Mouse (Mus musculus): ENCODE measurements around the gene Gm12248.
"Not testable (repeated sequence)": the region's sequence is repeated elsewhere in the genome, so short reads cannot be mapped to it uniquely, and the experiment has no call there.

The Gm12248 gene

GRCm38 (mm10) chr11:58102581-58103343 is 9.8 kb upstream of the Gm12248 start:
- DNase-seq (ENCODE audit: low spot score in 2 of 2): no peak

- no peak for DNase-seq (ENCODE audit: low spot score in 2 of 2)
These were observed 9.2 kb upstream of the Gm12248 start for GRCm38 (mm10) chr11:58102146-58102545.

DNA sequence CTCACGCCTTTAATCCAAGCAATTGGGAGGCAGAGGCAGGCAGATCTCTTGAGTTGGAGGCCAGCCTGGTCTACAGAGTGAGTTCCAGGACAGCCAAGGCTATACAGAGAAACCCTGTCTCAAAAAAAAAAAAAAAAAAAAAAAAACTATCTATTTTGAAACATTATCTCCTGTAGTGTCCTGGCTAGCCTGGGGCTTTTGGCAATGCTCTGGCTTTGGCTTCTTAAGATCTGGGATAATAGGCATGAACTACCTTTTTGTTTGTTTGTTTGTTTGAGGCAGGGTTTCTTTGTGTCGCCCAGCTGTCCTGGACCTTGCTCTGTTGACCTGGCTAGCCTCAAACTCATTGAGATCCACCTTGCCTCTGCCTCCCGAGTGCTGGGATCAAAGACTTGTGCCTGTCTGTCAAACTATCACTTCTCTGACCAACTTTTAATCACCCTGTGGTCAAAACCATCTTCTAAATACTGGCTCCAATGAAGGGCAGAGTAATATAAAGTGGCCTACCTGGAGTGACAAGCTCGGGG is 8.3 kb upstream of the Gm12248 start:
- DNase-seq (ENCODE audit: low spot score in 2 of 2): no peak

GRCm38 (mm10) chr11:58100006-58100405 is 7.1 kb upstream of the Gm12248 start:
- DNase-seq (ENCODE audit: low spot score in 2 of 2): no peak

DNA sequence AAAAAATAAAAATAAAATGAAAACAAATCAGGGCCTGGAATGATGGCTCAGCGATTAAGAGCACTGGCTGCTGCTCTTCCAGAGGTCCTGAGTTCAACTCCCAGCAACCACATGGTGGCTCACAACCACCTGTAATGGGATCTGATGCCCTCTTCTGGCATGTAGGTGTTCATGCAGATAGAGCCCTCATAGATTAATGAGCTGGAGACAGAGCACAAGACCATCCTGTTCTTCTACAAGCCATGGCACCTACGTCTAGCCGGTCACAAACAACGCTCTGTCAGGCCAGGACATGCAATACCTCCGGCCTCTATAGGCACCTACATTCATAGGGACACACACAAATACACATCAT is 5.4 kb upstream of the Gm12248 start:
- not testable (repeated sequence) for DNase-seq (ENCODE audit: low spot score in 2 of 2)

DNA sequence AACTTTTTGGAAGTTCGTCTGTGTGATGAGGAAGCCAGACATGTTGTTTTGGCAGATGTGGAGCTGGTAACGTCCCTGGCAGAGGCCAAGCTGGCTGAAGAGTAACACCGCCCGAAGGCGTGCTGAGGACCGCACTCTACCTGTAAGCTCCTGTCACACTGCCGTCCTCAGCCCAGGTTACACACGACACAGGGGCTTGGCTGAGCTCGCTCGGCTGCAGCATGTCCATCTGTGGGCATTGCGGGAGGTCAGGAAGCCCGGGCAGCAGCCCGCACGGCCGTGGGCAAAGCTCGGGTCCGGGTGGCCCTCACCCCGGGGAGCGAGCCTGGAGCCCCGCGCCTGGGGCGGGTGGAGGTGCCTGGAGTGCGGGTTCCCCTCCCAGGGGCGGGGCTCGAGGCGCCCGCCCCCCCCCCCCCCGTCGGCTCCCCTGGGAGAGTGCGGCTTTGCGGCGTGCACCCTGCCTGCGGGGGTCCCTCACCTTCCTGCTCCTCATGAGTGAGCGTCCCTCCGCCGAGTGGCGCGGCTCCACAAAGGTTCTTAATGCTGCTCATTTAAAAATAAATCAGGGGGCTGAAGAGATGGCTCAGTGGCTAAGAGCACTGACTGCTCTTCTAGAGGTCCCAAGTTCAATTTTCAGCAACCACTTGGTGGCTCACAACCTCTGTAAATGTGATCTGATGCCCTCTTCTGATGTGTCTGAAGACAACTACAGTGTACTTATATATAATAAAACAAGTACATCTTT is 4.9 kb upstream of the Gm12248 start:
- DNase-seq (ENCODE audit: low spot score in 2 of 2): no peak

DNA sequence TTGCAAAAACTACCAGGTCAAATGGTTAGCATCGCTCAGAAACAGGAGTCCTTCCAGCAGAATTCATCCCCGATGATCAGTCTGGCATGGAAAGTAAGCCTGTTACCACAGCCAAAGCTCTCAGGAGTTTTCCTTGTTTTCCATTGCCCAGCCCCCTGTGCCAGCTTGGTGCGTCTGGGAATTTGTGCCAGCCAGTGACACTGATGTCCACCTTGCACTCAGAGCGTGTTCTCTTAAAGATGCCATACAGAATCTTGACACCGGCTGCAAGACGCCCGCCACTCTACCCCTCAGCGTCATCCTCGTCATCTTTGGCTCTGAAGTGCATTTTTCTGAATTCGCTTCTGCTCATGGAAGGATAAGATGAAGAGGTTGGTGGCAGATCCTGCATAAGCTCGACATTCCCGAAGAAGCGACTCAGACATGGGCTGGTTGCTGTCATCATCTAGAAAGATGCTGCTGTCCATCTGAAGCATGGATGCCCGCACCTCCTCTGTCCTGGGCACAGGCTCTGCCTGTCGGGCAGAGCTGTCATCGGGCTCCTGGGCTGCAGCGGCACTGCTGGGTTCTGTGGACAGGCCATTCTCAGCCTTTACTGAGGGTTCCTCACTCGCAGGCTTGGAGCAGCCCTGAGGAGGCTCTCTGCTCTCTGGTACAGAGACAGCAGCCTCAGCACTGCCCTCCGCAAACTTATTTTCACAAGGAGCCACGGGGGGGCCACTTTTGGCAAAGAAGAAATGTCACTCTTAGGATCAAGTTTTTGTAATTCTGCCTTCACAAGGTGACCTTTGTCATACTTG is 4.1 kb upstream of the Gm12248 start:
- no peak for DNase-seq (ENCODE audit: low spot score in 2 of 2)

DNA sequence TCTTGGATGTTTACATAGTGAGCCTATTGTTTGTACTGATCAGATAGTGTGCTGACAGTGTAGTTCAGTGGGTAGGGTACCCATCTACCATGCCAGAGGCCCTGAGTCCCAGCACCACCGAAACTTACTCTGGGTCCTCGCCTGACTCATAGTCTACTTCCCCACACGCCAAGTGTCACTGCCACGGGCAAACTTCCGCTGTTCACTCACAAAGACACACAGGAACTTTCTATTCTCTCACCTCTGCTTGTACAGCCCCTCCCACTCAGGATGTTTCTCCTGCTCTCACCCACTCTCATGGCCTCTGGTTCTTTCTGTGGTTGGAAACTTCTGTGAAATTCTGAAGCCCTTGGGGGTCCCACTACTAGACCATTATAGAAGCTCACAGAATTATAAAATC is 3.2 kb upstream of the Gm12248 start:
- no peak for DNase-seq (ENCODE audit: low spot score in 2 of 2)

DNA sequence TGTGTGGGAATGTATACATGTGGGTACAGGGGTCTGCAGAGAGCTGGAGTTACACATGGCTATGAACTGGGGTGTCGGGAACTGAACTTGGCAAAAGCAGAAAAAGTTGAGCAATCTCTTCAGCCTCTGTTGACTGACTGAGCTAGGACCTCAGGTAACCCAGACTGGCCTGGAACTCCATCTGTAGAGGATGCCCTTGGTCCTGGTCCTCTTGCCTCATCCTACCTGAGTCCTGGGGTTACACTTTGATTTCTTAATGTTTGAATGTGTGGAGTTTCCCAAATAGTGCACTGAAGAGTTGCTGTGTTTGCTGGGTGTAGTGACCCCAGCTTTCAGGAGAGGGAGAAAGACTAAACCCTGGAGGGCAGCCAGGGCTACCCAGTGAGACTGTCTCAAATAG is 2.6 kb upstream of the Gm12248 start:
- no peak for DNase-seq (ENCODE audit: low spot score in 2 of 2)

GRCm38 (mm10) chr11:58094766-58095165 is 1.8 kb upstream of the Gm12248 start:
- DNase-seq (ENCODE audit: low spot score in 2 of 2): no peak

DNA sequence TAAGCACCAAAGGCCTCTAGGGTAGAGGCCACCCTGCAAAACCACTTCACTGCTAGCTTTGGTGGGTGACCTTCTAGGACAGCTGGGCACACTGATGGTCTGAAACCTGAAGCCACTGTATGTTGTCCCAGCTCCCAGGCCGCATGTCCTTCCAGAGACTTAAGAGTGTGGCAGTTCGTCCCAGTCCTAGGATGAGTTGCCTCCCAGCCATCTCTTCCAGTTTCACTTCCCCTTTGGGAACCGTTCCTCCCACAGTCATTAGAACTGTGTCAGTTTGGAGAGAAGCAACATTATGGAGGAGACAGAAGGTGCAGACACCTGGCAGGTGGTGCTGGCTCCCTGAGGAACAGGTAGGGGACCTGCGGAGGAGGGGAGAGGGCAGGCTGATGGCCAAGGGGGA is 393 bp downstream of the Gm12248 start:
- DNase-seq (ENCODE audit: low spot score in 2 of 2): no peak

GRCm38 (mm10) chr11:58081716-58082115 is 11.2 kb downstream of the Gm12248 start:
- no peak for DNase-seq (ENCODE audit: low spot score in 2 of 2)

DNA sequence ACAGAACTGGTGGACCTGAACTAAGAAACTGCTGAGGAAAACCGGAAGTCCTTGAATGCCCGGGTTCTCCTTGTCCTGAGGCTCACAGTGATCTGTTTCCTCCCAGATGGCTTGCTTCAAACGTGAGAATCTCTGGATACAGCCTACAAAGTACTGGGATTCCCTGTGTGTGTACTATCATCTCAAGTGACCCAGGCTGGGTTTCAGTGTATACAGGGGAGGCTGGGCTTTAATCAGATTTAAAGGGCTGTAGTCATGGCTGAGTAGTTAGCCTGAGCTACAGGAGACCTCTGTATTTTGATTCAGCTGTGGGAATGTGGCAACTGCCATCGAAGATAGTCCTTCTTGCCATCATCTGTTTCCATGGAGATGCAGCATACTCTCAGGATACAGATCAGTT is 15.7 kb downstream of the Gm12248 start:
- no peak for DNase-seq (ENCODE audit: low spot score in 2 of 2)

DNA sequence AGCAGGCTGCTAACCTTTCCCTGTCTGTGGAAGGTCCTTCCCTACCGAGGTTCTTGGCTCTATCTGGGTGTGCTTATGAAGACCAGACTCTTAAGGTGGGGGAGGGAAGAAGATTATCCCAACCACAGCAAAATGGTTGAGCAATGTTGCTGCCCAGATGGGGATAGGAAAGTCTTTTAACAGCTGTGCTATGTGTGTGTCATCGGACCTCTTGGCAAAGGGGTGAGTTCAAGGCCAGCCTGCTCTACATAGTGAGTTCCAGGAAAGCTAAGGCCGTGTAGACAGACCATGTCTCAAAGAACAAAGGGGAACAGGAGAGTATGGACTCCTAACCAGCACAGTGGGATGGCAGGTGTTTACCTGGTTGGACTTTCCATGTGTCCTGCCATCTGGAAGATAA is 20.0 kb downstream of the Gm12248 start:
- no peak for DNase-seq (ENCODE audit: low spot score in 2 of 2)

DNA sequence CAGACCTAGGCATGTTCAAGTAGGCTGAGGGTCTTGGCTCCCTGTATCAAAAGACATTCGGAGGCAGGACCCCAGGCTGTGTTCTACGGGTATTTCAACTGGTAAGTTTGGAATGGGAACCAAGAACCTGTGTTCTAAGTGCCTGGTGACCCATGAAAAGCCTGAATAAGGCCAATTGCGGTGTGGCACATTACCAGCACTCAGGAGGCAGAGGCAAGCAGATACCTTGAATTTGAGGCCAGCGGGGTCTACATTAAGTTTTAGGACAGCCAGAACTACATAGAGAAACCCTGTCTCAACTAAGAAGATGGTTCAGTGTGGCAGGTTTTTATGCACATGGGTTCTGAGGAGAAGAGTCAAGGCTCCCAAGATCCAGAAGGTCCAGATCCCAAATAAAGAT is 27.9 kb downstream of the Gm12248 start:
- DNase-seq (ENCODE audit: low spot score in 2 of 2): no peak

DNA sequence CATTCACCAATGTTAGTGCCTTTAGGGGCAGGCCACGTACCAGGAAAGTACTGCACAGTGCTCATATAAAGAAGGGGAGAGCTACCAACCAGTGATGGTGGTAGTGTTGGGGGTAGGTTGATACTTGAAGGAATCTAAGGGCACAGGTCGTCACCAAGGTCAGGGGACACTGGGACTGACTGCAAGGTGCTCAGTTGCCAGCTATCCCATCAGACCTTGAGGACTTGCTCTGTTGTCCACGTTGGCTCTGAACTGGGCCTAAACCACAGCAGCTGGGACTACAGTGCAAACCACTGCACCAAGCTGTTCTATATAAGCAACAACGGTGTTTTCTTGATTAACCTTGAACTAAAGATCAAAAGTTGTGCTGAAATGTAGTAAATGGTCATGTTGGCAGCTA is 30.3 kb downstream of the Gm12248 start:
- DNase-seq (ENCODE audit: low spot score in 2 of 2): no peak

DNA sequence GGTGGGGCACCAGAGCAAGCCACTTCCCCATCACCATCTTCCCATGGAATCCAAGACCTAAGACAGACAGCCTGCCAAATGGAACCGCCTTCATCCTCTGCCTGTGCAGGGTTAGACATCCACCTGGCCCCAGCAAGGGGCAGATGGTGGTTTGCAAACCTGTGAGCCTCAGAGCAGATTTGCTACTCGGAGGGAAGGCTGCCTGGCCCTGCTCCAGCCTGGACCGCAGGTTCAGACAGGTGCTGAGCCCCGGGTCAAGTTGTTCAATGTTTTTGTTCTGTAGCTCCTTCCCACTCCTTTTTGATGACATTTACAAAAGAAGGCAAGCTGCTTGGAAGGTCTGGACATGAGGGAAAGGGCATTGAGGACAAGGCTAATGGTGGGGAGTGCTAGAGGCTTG is 31.7 kb downstream of the Gm12248 start:
- DNase-seq (ENCODE audit: low spot score in 2 of 2): not testable (repeated sequence)

DNA sequence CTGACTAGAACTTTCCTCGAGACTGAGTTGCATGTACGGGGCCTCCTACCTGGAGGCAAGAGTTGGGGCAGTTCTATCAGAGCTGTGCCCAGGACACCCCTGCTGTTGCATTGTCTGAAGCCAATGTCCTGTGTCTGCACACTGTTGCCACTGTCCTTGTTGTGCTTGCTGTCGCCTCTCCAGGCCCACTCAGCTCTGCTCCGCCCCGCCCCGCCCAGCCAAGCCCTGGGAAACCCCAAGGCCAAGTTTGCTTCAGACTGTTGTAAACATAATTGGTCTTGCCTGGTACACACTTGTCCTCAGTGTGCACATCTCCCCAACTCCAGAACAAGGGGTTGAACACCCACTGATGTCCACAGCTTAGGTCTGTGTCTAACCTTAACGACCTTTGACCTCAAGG is 33.2 kb downstream of the Gm12248 start:
- DNase-seq (ENCODE audit: low spot score in 2 of 2): not testable (repeated sequence)

- peak; percentile 54 to 64 for DNase-seq (ENCODE audit: low spot score in 2 of 2)
These were observed 35.5 kb downstream of the Gm12248 start for GRCm38 (mm10) chr11:58057455-58057854.

GRCm38 (mm10) chr11:58046438-58046837 is 46.5 kb downstream of the Gm12248 start:
- DNase-seq (ENCODE audit: low spot score in 2 of 2): peak in 1 of 2 experiments; percentile 15

DNA sequence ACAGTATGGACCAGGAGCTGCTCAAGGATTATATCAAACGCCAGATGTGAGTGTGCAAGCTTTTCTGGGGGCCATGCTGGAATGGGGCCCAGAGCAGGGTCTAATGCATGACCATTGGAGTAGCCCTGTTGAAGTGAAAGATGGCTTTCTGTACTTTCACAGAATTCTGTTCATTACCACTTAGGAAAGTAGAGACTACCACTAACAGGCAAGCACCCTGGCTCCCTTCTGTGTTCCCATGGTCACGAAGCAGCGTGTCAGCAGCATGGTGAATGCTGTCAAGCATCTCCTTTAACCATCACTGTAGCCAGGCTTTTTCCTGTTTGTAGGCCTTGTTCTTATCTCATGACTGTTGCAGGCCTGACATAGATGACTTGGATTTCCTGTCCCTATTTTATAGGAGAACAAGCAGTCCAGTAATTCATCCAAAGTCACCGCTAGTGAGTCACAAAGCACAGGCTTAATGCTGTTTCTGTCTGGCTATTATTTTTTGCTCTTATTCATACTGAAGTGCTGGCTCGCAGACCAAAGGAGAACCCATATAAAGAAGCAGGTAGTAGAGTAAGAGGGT is 50.0 kb downstream of the Gm12248 start:
- DNase-seq (ENCODE audit: low spot score in 2 of 2): no peak

GRCm38 (mm10) chr11:58039027-58039426 is 53.9 kb downstream of the Gm12248 start:
- no peak for DNase-seq (ENCODE audit: low spot score in 2 of 2)
